Mouse (Mus musculus) layer of hippocampus, postnatal 10 days (tissue): Measurements from ENCODE around the gene Naa60. TPM values are rescaled to one million over a fixed set of nuclear protein-coding genes. Genes with fewer than 3 reads are reported as not detected.

Source experiments
- microRNA-seq, 2 experiments: library from miRNA; unstranded; fragments of <30 nt; microRNA quantifications; one replicate each; pipeline ENCODE4 v1.2.0; 2021
- total RNA-seq, 2 experiments: library from RNA; stranded (reverse); gene quantifications; 2 replicates each; pipeline ENCODE4 v1.2.3; 2021

Gene Naa60
- total RNA-seq, 2 experiments from 2014 or later = 95.0 to 107 TPM

Small RNAs within 50 kb of the gene (microRNA-seq; reads per million reads assigned to microRNA genes)
- 0 reads per million in 2 experiments for gene Gm23493

Other genes with a start within 250 kb of the Naa60 start
- not detected for gene Mefv, start 154.3 kb upstream of the Naa60 start, total RNA-seq
- gene Zfp263, start 128.3 kb upstream of the Naa60 start, total RNA-seq = 10 to 100 TPM; 19.7 to 21.8 TPM
- gene Olfr15, start 41.5 kb upstream of the Naa60 start, total RNA-seq = not detected
- gene Zfp174, start 25.1 kb upstream of the Naa60 start, total RNA-seq = 1 to 10 TPM; 4.4 to 4.8 TPM
- 10 to 100 TPM; 26.8 to 27.7 TPM for gene Zfp597, start 12.2 kb downstream of the Naa60 start, total RNA-seq
- under 1 TPM in 1 of 2 experiments, not detected in 1; 0.46 TPM for gene Gm20695, start 12.3 kb downstream of the Naa60 start, total RNA-seq
- gene 1700037C18Rik, start 36.3 kb downstream of the Naa60 start, total RNA-seq = 1 to 10 TPM; 5.8 to 6.6 TPM
- 10 to 100 TPM; 35.6 to 37.7 TPM for gene Cluap1, start 36.4 kb downstream of the Naa60 start, total RNA-seq
- gene Nlrc3, start 104.3 kb downstream of the Naa60 start, total RNA-seq = 1 to 10 TPM; 2.3 to 2.5 TPM
- gene Slx4, start 131.4 kb downstream of the Naa60 start, total RNA-seq = 10 to 100 TPM; 55.0 to 57.1 TPM
- not detected for gene Dnase1, start 164.6 kb downstream of the Naa60 start, total RNA-seq
- 10 to 100 TPM; 69.2 to 71.9 TPM for gene Trap1, start 205.5 kb downstream of the Naa60 start, total RNA-seq